Mouse (Mus musculus) urinary bladder, postnatal 36 days (tissue): ENCODE results near the gene Chmp6.

Experiments
- DNase-seq, 2 experiments: peaks; one replicate each; pipeline ENCODE4 v3.0.0; 2022; ENCODE audit warnings: low spot score in 2 of 2, mixed read lengths in 1 of 2

Gene Chmp6

DNA sequence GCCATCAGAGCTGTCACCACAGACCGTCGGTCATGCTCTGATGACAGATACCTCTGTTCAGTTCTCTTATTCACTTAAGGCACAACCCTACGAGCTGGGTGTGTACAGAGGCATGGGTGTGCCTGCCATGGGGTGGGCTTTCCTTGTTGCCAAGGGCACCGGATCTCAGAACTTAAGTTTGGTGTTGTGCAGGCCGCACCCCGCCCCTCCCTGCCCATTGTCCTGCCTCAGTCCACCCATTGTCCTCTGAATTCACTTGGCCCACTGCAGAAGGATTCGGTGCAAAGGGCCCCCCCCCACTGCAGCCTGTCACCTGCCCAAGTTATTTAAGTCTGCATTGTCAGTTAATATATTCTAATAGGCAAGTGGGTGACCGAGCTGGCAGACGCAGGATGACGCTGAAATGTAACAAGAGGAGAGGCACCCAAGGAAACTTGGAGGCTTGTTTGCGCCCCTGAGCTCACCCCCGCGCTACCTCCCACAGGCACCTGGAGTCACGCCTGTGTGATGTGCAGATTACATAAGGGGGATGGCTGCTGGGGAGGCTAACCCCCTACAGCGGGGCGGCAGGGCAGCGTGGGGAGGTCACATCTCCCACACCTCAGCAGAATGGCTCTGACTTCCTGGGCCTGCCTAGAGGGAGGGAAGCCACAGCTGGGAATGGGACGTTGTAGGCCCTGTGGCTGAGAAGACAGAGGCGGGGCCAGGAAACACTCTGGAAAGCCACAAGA lies 24.7 kb downstream of the Chmp6 start:
- DNase-seq = no peak

DNA sequence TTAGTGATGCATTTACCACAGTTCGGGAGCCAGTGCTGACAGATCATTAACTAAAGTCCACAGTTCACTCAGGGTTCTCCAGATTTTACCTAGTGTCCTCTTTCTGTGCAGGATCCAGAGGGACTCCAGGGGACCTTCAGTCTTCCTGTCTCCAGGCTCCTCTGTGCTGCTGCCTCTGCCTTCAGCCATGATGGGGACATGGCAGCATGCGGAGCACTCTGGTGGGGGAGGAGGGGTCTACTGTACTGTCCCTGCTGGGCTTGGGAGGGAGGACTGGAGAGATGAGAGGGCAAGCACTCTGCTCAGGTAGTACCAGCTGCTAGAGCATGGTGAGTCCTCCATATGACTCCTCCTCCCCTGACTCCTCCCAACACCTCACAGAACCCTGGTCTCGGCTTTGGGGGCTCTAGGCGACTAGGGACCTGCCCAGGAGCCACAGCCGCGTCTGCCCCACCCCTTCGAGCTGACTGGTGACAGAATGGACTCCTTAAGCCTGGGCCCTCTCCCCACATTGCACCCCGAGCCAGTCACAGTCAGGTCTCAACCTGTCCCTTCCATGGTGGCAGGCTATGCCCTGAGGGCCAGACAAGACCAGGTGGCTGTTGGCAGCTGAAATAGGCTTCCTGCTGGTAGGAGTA lies 26.0 kb downstream of the Chmp6 start:
- no peak for DNase-seq

DNA sequence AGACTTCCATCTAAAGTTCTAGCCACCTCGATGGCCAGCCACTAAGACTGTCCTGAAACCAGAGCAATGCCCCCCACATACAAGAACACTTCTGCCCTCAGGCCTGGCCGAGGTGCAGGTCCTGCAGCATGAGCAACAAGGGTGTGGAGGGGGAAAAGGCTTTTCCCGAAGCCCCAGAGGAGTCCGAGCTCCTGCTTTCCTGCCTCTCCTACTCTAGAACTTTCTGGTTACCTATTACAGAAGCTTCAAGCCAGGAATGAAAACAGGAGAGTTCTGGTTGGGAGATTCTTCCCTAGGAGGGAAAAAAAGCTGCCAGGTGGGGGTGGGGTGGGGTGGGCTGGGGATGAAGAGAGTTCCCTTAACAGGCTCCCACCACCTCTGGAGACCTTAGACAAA lies 26.5 kb downstream of the Chmp6 start:
- DNase-seq = no peak

DNA sequence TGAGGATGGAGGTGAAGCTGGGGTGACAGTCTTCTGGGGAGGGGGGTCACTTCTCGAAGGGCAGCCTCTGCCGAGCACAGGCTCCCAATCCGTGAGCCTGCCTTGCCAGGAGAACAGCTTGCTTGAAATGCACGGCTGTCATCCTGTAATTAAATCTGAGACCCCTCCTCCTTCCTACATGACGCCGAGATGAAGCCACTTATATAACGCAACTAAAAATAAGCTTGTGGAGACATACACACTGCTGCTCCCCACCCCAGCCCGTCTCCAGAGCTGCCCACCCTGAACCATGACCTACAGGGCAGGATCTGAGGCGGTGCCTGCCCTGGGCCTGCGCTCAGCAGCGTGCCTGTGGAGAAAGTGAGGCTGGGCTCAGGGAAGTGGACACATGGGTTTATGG lies 26.9 kb downstream of the Chmp6 start:
- no peak for DNase-seq

DNA sequence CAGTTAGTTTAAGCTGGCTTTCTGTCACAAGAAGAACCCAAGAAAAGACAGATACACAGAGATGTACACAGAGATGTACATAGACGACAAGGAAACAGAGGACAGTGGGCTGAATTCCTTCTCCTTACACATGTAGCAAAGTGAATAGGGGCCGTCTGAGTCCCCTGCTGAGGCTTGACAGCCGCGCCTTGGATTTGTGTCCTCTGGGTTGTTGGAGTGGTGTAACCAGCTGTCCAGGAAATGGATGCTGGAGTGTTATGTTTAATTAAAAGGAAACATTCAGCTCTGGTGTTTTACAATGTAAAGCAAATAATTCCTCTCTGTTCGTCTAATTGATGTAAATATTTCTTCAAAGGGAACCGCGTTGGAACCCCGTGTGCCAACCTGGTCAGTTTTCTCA lies 28.6 kb downstream of the Chmp6 start:
- DNase-seq = no peak

DNA sequence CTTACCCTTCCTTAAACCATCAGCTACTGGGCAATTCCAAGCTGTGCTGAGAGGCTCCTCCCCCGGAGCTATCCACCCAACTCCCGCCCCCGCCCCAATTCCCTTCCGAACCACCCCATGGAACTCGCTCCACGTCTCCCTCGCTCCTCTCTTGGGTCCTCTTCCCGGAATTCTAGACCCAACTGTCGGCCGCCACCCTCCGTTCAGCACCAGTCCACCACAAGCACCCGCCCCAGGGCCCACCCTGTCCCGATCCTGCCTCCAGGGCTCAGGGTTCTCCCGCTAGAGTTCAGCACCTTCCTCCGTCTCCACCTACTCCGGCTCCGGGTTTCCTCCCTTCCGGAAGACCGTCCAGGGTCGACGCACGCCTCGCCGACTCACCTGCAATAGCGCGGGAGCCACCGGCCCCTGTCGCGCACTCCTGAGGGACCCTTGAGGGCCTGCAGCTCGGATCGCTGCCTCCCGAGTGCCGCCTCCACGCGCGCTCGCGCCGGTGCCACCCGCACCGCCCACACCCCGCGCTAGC lies 29.0 kb downstream of the Chmp6 start:
- DNase-seq = peak in 1 of 2 experiments; percentile 30

DNA sequence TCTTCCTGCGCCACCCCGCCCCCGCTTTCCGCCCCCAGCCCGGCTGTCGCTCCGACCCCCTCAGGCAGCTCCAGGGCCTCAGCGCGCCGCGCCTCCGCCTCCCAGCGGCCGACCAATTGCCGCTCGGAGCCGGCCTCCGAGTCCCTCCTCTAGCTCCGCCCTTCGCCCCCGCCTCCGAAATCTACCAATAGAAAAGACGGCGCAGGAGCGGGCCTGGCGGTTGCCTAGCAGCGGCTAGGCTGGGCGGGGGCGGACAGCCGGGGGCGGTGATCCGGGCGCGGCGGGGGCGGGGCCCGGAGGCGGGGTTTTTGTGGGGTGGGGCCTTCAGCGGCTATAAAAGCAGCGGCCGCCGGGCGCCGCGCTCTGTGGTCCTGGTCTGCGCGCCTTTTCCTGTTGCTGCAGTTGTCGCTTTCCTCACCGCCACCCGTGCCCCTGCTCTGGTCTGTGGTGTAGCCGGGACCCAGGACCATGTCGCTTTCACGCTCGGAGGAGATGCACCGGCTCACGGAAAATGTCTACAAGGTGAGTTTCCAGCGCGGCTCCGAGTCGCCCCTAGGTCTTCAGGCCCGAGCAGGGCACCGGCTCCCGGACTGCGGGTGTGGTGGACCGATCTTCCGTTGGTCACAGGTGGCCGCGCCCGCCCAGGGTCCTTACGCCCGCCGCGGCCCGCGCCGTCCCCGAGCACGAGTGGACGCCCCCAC lies 29.6 kb downstream of the Chmp6 start, which contains the start of gene Baiap2:
Gene Baiap2 (plus strand): TSS at position 37 of the 701 bp plus-strand sequence.
- peak; percentile 97 to 98 for DNase-seq

DNA sequence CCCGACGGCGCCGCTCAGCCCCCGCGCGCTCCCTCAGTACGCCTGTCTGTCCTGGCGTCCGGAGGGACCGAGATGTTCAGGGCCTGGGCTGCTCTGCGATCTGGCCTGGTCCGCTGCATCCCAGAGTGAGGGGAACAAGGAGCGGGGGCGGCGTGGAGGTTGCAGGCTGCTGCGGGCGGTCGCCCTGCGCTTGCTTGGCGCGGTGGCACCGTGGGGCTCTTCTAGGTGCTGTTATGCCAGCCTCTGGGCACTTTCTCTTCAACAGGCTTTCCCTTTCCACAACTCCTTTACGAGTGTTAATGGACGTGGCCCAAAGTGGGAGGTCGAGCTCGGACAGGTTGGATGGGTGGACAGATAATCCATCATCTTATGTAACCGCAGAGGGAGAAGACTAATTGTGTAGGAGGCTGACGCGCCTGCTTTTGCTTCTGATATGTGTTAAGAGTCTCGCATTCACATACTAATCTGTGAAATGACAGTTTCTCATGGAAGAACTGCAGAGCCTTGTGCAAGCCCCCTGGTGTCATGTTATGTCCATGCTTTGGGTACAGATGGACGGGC lies 30.3 kb downstream of the Chmp6 start:
- peak in 1 of 2 experiments; percentile 38 for DNase-seq

DNA sequence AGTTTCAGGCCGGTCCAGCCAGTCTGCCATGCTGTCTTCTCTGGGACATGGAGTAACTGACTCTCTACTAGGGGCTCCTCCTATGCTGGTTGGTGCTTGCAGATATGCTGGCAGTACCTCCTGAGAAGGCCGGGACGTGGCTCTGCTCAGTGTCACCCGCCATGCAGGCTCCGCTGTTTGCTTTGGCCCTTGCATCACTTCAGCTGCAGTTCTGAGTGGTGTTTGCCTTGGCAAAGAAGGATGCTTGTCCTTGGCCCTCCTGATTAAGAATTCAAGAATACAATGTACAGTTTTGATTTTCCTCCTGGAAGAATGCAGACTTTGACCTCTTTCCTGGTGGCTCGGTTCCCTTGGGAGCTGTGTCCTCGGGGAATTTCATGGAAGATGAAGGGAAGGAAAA lies 32.1 kb downstream of the Chmp6 start:
- peak in 1 of 2 experiments; percentile 45 for DNase-seq

DNA sequence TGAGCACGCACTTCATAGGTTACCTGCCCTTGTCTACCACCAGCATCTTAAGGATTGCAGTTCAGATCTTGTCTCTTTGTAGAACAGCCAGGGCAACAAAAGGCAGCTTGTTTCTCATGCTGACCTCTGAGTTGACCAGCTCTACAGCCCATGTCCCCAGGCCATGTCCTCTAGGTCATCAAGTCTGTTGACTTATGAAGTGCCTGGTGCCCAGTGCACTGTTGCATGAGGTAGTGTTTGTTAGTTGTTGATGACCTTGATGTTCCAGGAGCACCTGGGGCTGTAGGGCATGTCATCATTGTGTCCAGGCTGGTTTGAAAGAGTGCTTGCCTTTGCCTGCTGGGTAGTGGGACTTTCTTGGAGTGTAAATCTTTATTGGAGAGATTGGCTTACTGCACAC lies 34.2 kb downstream of the Chmp6 start:
- DNase-seq = no peak

DNA sequence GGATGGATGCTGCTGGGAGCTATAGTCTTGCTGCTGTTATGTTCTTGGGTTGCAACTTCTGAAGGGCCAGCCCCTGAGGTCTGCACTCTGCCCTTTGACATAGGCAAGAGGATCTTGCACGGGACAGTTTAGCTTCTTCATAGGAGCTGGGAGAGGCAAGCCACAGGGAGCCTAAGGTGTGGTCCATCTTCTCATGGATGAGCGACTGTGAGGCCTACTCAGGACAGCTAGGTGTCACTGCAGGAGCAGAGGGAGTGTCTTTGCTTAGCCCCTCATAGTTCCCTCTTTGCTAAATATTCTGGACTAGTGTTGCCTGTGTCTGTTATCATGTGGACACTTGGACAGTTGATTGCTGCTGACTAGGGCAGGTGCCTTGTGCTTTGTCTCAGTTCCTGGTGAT lies 34.7 kb downstream of the Chmp6 start:
- no peak for DNase-seq

DNA sequence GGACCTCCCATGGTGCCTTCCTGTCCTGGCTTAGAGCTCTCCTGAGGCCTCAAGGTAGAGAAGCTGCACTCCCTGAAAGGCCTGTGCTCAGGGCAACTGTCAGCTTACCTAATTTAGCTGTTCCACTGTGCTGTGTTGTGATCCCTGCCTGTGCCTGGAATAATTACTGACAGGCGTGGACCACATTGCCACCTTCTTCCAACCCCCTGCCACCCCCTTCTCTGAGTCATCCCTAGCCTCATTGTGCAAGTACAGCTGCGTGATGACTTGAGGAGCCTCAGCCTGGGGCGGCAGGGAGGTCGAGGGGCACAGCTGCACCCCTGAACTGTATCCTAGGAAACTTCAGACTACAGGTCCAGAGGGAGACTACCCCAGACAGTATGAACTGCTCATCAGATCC lies 35.1 kb downstream of the Chmp6 start:
- DNase-seq = no peak

DNA sequence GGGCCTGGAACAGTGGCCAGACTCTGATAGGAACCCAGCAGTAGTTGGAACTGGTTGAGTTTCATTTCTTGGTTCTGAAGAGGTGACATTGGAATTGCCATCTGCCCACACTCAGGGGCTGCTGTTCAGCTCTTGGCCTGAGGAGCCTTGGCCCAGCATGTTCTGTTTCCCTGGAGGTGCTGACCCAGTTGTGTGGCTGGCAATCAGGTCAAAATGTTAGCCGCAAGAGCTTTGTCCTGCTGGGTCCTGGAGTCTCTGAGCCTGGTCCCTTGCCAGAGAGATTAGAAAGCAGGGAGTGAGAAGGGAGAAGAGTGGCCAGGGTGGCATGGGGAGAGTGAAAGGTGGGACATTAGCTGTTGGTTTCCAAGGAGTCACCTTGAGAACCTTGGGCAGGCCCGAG lies 35.6 kb downstream of the Chmp6 start:
- no peak for DNase-seq

DNA sequence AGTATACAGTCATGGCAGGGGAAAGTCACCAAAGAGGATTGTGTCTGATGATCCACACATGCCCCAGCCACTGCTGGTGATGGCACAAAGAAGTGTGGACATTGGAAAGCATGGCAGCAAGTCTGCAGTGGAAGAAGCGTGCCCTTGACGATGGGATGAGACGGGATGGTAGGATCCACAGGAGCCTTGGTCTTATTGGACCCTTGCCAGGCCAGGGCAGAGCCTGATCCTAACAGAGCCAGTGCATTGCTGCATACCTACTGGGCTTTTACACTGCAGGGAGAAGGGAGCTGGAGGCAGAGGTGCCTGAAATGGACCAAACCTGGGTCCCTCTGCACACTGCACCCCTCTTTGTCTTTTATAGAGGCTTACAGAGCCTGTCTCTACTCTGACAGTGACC lies 37.3 kb downstream of the Chmp6 start:
- no peak for DNase-seq

DNA sequence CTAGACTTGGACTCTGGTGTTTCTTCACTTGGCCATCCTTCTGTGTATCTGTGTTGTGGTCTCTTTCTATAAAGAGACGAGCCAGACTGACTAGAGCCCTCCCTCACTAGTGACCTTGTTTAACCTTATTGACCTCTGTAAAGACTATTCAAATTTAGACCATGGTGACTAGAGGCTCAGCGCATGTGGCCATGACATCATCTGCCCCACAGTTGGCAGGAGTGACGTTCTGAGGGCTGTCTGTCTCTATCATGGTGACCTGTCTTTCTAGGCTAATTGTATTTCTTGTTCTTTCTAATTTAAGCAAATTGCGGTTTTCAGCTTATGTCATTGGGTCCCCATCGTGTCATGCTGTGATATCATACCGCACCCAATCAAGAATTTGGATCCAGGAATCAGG lies 38.1 kb downstream of the Chmp6 start:
- no peak for DNase-seq

DNA sequence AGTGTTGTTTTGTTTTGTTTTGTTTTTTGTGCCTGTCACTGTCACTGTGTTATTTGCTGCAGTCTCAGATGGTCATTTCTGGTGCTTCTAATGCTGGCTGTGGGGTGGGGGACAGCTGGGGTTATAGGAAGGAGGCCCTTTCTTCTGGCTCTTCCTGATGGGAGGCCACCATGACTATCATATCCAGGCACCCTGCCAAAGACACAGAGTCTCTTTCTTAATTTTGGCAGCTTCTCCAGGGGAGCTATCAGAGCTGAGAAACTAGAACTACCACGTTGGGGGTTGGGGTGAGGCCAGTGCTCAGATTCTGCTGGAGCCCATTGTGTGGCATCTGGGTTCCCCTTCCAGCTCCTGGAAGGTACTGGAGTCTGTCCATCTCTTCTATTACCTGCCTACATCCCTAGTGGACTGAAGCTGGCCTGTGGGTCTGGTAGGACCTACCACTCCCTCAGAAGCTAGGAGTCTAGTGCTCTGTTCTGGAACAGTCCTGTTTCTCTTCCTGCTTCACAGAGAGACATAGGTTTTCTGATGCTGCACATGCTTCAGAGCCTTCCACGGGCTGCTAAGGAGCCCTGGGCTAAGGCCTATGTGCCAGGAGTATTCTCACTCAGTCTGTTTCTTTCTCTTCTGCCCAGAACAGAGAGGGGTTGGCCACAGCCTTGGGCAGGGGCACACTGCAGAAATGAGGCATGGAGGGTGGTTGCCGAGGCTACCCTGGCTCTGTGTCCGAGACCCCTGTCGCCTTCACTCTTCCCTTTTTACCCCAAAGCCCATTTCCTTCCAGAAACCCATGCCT lies 39.4 kb downstream of the Chmp6 start:
- DNase-seq = peak in 1 of 2 experiments; percentile 65

DNA sequence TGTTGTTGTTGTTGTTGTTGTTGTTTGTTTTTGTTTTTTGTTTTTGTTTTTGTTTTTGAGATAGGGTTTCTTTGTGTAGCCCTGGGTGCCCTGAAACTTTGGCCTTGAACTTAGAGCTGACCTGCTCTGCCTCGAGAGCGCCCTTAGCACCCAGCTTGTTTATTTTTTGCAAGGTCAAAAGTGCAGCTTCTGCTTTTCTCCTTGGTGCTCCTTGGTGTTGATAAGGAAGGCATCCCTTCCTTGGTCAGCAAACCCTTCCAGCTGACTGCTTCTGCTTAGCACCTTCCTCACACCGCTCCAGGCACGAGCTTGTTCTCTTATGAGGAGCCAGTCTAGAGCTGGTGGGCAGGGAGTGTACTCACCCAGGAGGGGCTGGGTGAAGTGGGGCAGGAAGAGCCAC lies 41.0 kb downstream of the Chmp6 start:
- no peak for DNase-seq

DNA sequence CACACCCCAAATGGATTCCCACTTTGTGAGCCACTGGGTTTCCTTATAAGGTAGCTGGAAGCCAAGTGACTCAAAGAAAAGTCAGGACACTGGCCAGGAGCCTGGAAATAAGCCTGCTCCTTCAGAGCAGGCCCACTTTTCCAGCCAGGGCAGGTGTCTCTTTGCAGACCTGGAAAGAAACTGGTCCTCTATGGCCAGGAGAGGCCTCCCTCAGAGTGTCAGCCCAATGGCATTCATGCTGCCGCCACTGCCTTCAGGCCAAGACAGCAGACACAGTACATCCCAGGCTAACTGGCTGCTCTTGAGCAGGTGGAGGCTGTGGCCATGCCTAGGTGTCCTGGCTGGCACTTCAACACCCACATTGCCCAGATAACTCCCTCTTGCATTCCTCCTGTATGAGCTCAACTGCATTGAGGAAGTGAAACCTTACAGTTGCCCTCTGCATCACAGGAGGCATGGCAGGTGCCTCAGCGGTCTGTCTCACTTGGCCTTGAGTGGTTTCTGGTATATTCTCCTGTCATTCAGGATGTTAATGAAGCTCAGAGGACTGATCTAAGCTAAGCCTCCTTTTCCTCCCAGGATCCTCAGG lies 41.6 kb downstream of the Chmp6 start:
- DNase-seq = no peak

DNA sequence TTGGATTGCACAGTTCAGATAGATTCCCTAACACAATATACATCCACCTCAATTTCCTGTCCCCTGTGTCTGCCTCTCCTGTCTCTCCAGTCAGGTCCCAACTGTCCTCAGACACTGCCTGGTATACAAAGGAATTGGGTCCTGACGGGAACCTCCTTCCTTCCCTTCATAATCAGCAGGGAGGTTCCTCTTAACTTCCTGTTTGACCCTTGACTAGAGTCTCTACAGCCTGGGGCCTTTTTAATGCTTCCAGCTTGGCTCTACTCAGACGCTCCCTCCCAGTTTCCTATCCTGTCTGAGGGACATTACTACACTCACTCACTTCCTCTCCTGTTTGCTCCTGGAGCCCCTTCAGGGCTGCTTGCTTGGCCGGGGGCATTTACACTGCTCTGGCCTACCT lies 42.2 kb downstream of the Chmp6 start:
- DNase-seq = no peak

DNA sequence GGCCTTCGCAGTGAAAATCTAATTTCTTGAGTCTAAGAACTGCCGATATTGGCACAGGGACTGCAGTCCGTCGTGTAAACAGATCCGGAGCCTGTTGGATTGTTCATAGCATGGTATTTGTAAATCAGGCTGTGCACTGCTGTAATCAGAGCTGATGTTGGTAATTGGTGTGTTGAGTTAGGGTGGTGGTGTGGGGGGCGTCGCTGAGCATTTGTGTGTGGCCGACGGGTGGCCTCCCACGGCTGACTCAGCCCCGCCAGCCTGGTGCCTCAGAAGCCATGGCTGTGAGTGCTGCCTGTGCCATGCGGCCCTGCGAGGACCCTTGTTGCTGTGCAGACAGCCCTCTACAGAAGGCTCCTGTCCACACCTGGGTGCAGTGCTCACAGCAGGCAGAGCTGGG lies 43.3 kb downstream of the Chmp6 start:
- DNase-seq = no peak

DNA sequence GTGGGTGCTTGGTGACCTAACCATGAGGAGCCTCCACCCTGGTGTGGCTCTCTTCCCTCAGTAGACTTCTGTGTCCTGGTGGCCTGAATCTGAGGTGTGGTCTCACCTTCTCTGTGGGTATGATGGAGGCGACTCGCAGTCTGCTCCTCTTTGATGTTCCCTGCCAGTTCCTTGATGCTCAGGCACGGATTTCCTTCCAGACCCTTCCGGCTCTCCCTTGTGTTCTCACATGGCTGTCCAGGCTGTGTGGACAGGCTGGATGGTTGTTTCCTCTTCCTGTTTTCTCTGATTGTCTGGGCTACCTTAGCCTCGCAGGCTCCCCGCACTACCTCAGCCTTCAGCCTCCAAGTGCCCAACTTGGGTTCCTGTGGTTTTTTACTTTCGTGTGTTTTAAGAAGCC lies 45.6 kb downstream of the Chmp6 start:
- DNase-seq = no peak
